Mouse (Mus musculus): ENCODE measurements around the gene Ppp2r3a. TPM values are rescaled to one million over a fixed set of nuclear protein-coding genes. Genes with fewer than 3 reads are reported as not detected.

The Ppp2r3a gene
- polyA plus RNA-seq, 1 experiment from 2014 or later: 11.5 TPM

- no peaks in the 10 kb centered on the region for H3K9me3 ChIP-seq
- peak overlapping the region; percentile 62 for H3K4me2 ChIP-seq
- WGBS: 3% methylated on average over 11 of the region's 11 CpGs
- H3K4me1 ChIP-seq: 0 out of 2 replicates have a peak, but pooled peaks cover 8% of the 10 kb centered on the region
- H3K27ac ChIP-seq: peak overlapping the region; percentile 99
- H3K4me3 ChIP-seq (replicated peaks): peak overlapping the region; percentile 84
- no peaks in the 10 kb centered on the region for H3K27me3 ChIP-seq (replicated peaks)
- H3K9ac ChIP-seq: no peak overlapping the region; the same call in 1 of the 2 replicates
- ATAC-seq (ENCODE audit: insufficient read depth, low FRiP score, low read depth): no peak
- H3K36me3 ChIP-seq: no peaks in the 10 kb centered on the region
Observed at GRCm38 (mm10) chr9:101250486-101250885, 1.1 kb downstream of the Ppp2r3a start.

- 0 out of 2 replicates have a peak, but pooled peaks cover 8% of the 10 kb centered on the region for H3K4me1 ChIP-seq
- 58% methylated on average over 4 of the region's 4 CpGs for WGBS
- no peaks in the 10 kb centered on the region for H3K9me3 ChIP-seq
- H3K27ac ChIP-seq: no peak overlapping the region; the same call in 1 of the 2 replicates
- no peak for ATAC-seq (ENCODE audit: insufficient read depth, low FRiP score, low read depth)
- no peaks in the 10 kb centered on the region for H3K27me3 ChIP-seq (replicated peaks)
- H3K9ac ChIP-seq: no peak overlapping the region
- H3K4me2 ChIP-seq: peak overlapping the region; percentile 62; the same call in 1 of the 2 replicates
- no peak overlapping the region for H3K4me3 ChIP-seq (replicated peaks)
- no peaks in the 10 kb centered on the region for H3K36me3 ChIP-seq
Observed at GRCm38 (mm10) chr9:101249626-101250025, 2.0 kb downstream of the Ppp2r3a start.

GRCm38 (mm10) chr9:101247541-101247940 is 4.1 kb downstream of the Ppp2r3a start:
- no peaks in the 10 kb centered on the region for H3K27me3 ChIP-seq (replicated peaks)
- H3K4me1 ChIP-seq: 0 out of 2 replicates have a peak, but pooled peaks cover 8% of the 10 kb centered on the region
- no peak overlapping the region for H3K9ac ChIP-seq
- 79% methylated on average over 7 of the region's 7 CpGs for WGBS
- H3K9me3 ChIP-seq: no peaks in the 10 kb centered on the region
- H3K36me3 ChIP-seq: no peaks in the 10 kb centered on the region
- no peak for ATAC-seq (ENCODE audit: insufficient read depth, low FRiP score, low read depth)
- H3K4me3 ChIP-seq (replicated peaks): no peak overlapping the region
- no peak overlapping the region for H3K4me2 ChIP-seq
- H3K27ac ChIP-seq: no peak overlapping the region

GRCm38 (mm10) chr9:101245493-101245892 is 6.1 kb downstream of the Ppp2r3a start:
- H3K36me3 ChIP-seq: no peaks in the 10 kb centered on the region
- H3K9ac ChIP-seq: no peak overlapping the region
- H3K27me3 ChIP-seq (replicated peaks): no peaks in the 10 kb centered on the region
- no peak overlapping the region for H3K4me2 ChIP-seq
- WGBS: 82% methylated on average over 5 of the region's 5 CpGs
- H3K27ac ChIP-seq: no peak overlapping the region
- no peak overlapping the region for H3K4me3 ChIP-seq (replicated peaks)
- no peaks in the 10 kb centered on the region for H3K9me3 ChIP-seq
- ATAC-seq (ENCODE audit: insufficient read depth, low FRiP score, low read depth): no peak
- 0 out of 2 replicates have a peak, but pooled peaks cover 8% of the 10 kb centered on the region for H3K4me1 ChIP-seq

GRCm38 (mm10) chr9:101243711-101244110 is 7.9 kb downstream of the Ppp2r3a start:
- Histone ChIP-seq H3K9ac (no peak overlapping the region), H3K36me3 (no peaks in the 10 kb centered on the region), H3K4me3 (replicated peaks) (no peak overlapping the region), H3K9me3 (no peaks in the 10 kb centered on the region), H3K27me3 (replicated peaks) (no peaks in the 10 kb centered on the region), H3K27ac (no peak overlapping the region), H3K4me2 (no peak overlapping the region), H3K4me1 (no peaks in the 10 kb centered on the region)
- WGBS: 39% methylated on average over 2 of the region's 2 CpGs
- ATAC-seq (ENCODE audit: insufficient read depth, low FRiP score, low read depth): no peak

- Histone ChIP-seq H3K9me3 (no peaks in the 10 kb centered on the region), H3K36me3 (no peaks in the 10 kb centered on the region), H3K4me3 (replicated peaks) (no peak overlapping the region), H3K27me3 (replicated peaks) (no peaks in the 10 kb centered on the region), H3K9ac (no peak overlapping the region), H3K27ac (no peak overlapping the region), H3K4me1 (no peaks in the 10 kb centered on the region), H3K4me2 (no peak overlapping the region)
- 66% methylated on average over 3 of the region's 3 CpGs for WGBS
- no peak for ATAC-seq (ENCODE audit: insufficient read depth, low FRiP score, low read depth)
Observed at GRCm38 (mm10) chr9:101240161-101240560, 11.4 kb downstream of the Ppp2r3a start.

- Histone ChIP-seq H3K4me3 (replicated peaks) (no peak overlapping the region), H3K4me1 (no peaks in the 10 kb centered on the region), H3K36me3 (no peaks in the 10 kb centered on the region), H3K9me3 (no peaks in the 10 kb centered on the region), H3K27me3 (replicated peaks) (no peaks in the 10 kb centered on the region), H3K27ac (no peak overlapping the region), H3K9ac (no peak overlapping the region), H3K4me2 (no peak overlapping the region)
- 50% methylated on average over 2 of the region's 2 CpGs for WGBS
- ATAC-seq (ENCODE audit: insufficient read depth, low FRiP score, low read depth): no peak
Observed at GRCm38 (mm10) chr9:101235786-101236185, 15.8 kb downstream of the Ppp2r3a start.

- 64% methylated on average over 6 of the region's 6 CpGs for WGBS
- H3K9ac ChIP-seq: no peak overlapping the region
- no peak overlapping the region for H3K4me3 ChIP-seq (replicated peaks)
- H3K4me1 ChIP-seq: no peaks in the 10 kb centered on the region
- ATAC-seq (ENCODE audit: insufficient read depth, low FRiP score, low read depth): no peak
- H3K9me3 ChIP-seq: no peaks in the 10 kb centered on the region
- no peak overlapping the region for H3K27ac ChIP-seq
- no peaks in the 10 kb centered on the region for H3K27me3 ChIP-seq (replicated peaks)
- H3K36me3 ChIP-seq: no peaks in the 10 kb centered on the region
- no peak overlapping the region for H3K4me2 ChIP-seq
Observed at GRCm38 (mm10) chr9:101232034-101232433, 19.6 kb downstream of the Ppp2r3a start.

GRCm38 (mm10) chr9:101230028-101230427 is 21.6 kb downstream of the Ppp2r3a start:
- Histone ChIP-seq H3K27me3 (replicated peaks) (no peaks in the 10 kb centered on the region), H3K36me3 (no peaks in the 10 kb centered on the region), H3K4me2 (no peak overlapping the region), H3K27ac (no peak overlapping the region), H3K4me1 (no peaks in the 10 kb centered on the region), H3K9ac (no peak overlapping the region), H3K4me3 (replicated peaks) (no peak overlapping the region), H3K9me3 (no peaks in the 10 kb centered on the region)
- no peak for ATAC-seq (ENCODE audit: insufficient read depth, low FRiP score, low read depth)
- WGBS: 81% methylated on average over 3 of the region's 3 CpGs

- Histone ChIP-seq H3K27ac (no peak overlapping the region), H3K36me3 (no peaks in the 10 kb centered on the region), H3K9me3 (no peaks in the 10 kb centered on the region), H3K4me3 (replicated peaks) (no peak overlapping the region), H3K4me2 (no peak overlapping the region), H3K9ac (no peak overlapping the region), H3K4me1 (no peaks in the 10 kb centered on the region), H3K27me3 (replicated peaks) (no peaks in the 10 kb centered on the region)
- ATAC-seq (ENCODE audit: insufficient read depth, low FRiP score, low read depth): no peak
Observed at GRCm38 (mm10) chr9:101228892-101229291, 22.7 kb downstream of the Ppp2r3a start.

GRCm38 (mm10) chr9:101207984-101208383 is 43.6 kb downstream of the Ppp2r3a start:
- no peak overlapping the region for H3K27ac ChIP-seq
- no peak overlapping the region for H3K4me2 ChIP-seq
- H3K36me3 ChIP-seq: no peaks in the 10 kb centered on the region
- WGBS: 57% methylated on average over 1 of the region's 1 CpGs
- no peak overlapping the region for H3K4me3 ChIP-seq (replicated peaks)
- H3K9me3 ChIP-seq: no peaks in the 10 kb centered on the region
- H3K9ac ChIP-seq: no peak overlapping the region
- H3K4me1 ChIP-seq: 0 out of 2 replicates have a peak, but pooled peaks cover 3% of the 10 kb centered on the region
- peak; percentile 60; the same call in 1 of the 2 replicates for ATAC-seq (ENCODE audit: insufficient read depth, low FRiP score, low read depth)
- H3K27me3 ChIP-seq (replicated peaks): no peaks in the 10 kb centered on the region

GRCm38 (mm10) chr9:101206516-101206915 is 45.1 kb downstream of the Ppp2r3a start:
- Histone ChIP-seq H3K4me2 (no peak overlapping the region), H3K9me3 (no peaks in the 10 kb centered on the region), H3K27me3 (replicated peaks) (no peaks in the 10 kb centered on the region), H3K4me3 (replicated peaks) (no peak overlapping the region), H3K36me3 (no peaks in the 10 kb centered on the region), H3K9ac (no peak overlapping the region), H3K4me1 (0 out of 2 replicates have a peak, but pooled peaks cover 3% of the 10 kb centered on the region), H3K27ac (no peak overlapping the region)
- 76% methylated on average over 4 of the region's 4 CpGs for WGBS
- no peak for ATAC-seq (ENCODE audit: insufficient read depth, low FRiP score, low read depth)

GRCm38 (mm10) chr9:101205216-101205615 is 46.4 kb downstream of the Ppp2r3a start:
- Histone ChIP-seq H3K9ac (no peak overlapping the region), H3K4me3 (replicated peaks) (no peak overlapping the region), H3K4me2 (no peak overlapping the region), H3K4me1 (0 out of 2 replicates have a peak, but pooled peaks cover 3% of the 10 kb centered on the region), H3K27me3 (replicated peaks) (no peaks in the 10 kb centered on the region), H3K9me3 (no peaks in the 10 kb centered on the region), H3K27ac (no peak overlapping the region), H3K36me3 (no peaks in the 10 kb centered on the region)
- 53% methylated on average over 1 of the region's 1 CpGs for WGBS
- no peak for ATAC-seq (ENCODE audit: insufficient read depth, low FRiP score, low read depth)

Data from stomach, embryonic 15.5 days (tissue).